Mouse (Mus musculus): ENCODE data around the gene Psmd9. TPM values are rescaled to one million over a fixed set of nuclear protein-coding genes. Genes with fewer than 3 reads are reported as not detected.
"Not testable (repeated sequence)": the region's sequence is repeated elsewhere in the genome, so short reads cannot be mapped to it uniquely, and the experiment has no call there.

The Psmd9 gene
- polyA plus RNA-seq, 1 experiment from 2014 or later, result 92.0 TPM

GRCm38 (mm10) chr5:123192606-123193150, 23.5 kb downstream of the Psmd9 start:
- Histone ChIP-seq H3K4me1 (no peaks in the 10 kb centered on the region), H3K27ac (no peak overlapping the region), H3K27me3 (ENCODE audit: low read depth, poor library complexity, severe bottlenecking) (no peaks in the 10 kb centered on the region), H3K4me3 (no peak overlapping the region), H3K9me3 (replicated peaks) (no peaks in the 10 kb centered on the region), H3K36me3 (no peaks in the 10 kb centered on the region)
- peak; percentile 15 for DNase-seq (ENCODE audit: low spot score)
- WGBS, result 59% methylated on average over 9 of the region's 9 CpGs

DNA sequence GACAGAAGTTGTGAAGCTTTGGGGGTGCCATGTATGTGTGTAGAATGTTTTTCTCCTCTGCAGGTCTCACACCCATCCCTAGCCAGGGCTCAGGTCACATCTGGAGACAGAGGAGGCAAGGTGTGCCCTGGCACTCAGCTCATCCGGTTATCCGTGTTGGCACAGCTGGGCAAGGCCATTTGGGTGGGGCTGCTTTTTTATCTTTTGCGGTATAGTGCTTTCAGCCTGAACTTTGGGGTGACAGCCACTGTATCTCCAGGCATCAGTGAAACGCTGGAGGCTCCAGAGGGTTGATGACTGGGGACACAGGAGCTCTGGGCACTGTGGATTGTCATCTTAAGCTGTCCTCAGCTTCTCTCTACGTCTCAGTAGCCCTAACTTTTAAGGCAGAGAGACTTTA, 24.2 kb downstream of the Psmd9 start:
- H3K4me3 ChIP-seq, result no peak overlapping the region

DNA sequence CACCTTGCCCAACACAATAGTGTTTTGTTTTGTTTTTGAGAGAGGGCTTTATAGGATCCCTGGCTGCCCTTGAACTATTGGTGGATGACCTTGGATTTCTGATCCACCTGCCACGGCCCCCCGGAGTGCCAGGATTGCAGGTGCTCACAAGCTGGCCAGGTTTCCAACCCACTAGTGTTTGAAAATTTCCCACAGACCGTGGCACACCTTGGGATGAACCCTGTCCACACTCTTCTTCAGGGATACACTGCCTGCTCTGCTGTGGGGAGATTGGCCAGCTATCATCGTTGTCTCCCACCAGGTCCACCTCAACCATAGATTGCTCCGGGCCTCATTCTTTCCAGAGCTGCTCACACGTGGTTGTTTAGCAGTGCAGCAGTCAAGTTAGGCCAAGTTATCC, 25.6 kb downstream of the Psmd9 start:
- no peak overlapping the region for H3K27ac ChIP-seq
- no peaks in the 10 kb centered on the region for H3K4me1 ChIP-seq
- 95% methylated on average over 6 of the region's 6 CpGs for WGBS
- no peak overlapping the region for H3K4me3 ChIP-seq
- no peak for DNase-seq (ENCODE audit: low spot score)
- no peaks in the 10 kb centered on the region for H3K36me3 ChIP-seq
- no peaks in the 10 kb centered on the region for H3K9me3 ChIP-seq (replicated peaks)
- H3K27me3 ChIP-seq (ENCODE audit: low read depth, poor library complexity, severe bottlenecking), result no peaks in the 10 kb centered on the region

More for the DNA sequence above, 24.2 kb downstream of the Psmd9 start:
- Histone ChIP-seq H3K36me3 (no peaks in the 10 kb centered on the region), H3K9me3 (replicated peaks) (no peaks in the 10 kb centered on the region), H3K27me3 (ENCODE audit: low read depth, poor library complexity, severe bottlenecking) (no peaks in the 10 kb centered on the region), H3K4me1 (no peaks in the 10 kb centered on the region), H3K27ac (no peak overlapping the region)
- DNase-seq (ENCODE audit: low spot score), result peak; percentile 10
- 83% methylated on average over 5 of the region's 5 CpGs for WGBS

- no peaks in the 10 kb centered on the region for H3K36me3 ChIP-seq
- H3K27ac ChIP-seq, result no peak overlapping the region
- no peak for DNase-seq (ENCODE audit: low spot score)
- H3K9me3 ChIP-seq (replicated peaks), result no peaks in the 10 kb centered on the region
- H3K4me3 ChIP-seq, result no peak overlapping the region
- WGBS, result 90% methylated on average over 16 of the region's 16 CpGs
- H3K27me3 ChIP-seq (ENCODE audit: low read depth, poor library complexity, severe bottlenecking), result no peaks in the 10 kb centered on the region
- no peaks in the 10 kb centered on the region for H3K4me1 ChIP-seq
Measured at GRCm38 (mm10) chr5:123195500-123196000, 26.3 kb downstream of the Psmd9 start.

GRCm38 (mm10) chr5:123196746-123197145, 27.5 kb downstream of the Psmd9 start:
- WGBS, result 79% methylated on average over 4 of the region's 4 CpGs
- Histone ChIP-seq H3K27me3 (ENCODE audit: low read depth, poor library complexity, severe bottlenecking) (no peaks in the 10 kb centered on the region), H3K36me3 (no peaks in the 10 kb centered on the region), H3K9me3 (replicated peaks) (no peaks in the 10 kb centered on the region), H3K27ac (no peak overlapping the region), H3K4me3 (no peak overlapping the region), H3K4me1 (no peaks in the 10 kb centered on the region)
- DNase-seq (ENCODE audit: low spot score), result no peak

DNA sequence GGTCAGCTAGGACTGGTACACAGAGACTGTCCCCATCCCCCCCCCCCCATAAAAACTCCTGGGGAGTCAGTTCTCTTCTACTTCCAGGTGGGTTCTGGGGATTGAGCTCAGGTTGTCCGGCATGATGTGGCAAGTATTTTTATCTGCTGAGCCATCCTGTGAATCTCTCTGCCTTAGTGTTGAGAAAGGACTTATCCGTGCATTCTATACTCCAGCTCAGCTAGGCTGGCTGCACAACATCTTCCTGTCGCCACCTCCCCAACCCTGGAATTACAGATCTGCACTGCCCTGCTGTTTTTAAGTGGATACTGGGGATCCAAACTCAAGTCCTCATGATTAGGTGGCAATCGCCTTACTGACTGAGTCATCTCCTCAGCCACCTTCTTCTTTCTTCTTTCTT, 29.3 kb downstream of the Psmd9 start:
- H3K27me3 ChIP-seq (ENCODE audit: low read depth, poor library complexity, severe bottlenecking), result no peaks in the 10 kb centered on the region
- H3K4me1 ChIP-seq, result no peaks in the 10 kb centered on the region
- H3K27ac ChIP-seq, result no peak overlapping the region
- DNase-seq (ENCODE audit: low spot score), result no peak
- WGBS, result 92% methylated on average over 4 of the region's 4 CpGs
- no peaks in the 10 kb centered on the region for H3K36me3 ChIP-seq
- H3K9me3 ChIP-seq (replicated peaks), result no peaks in the 10 kb centered on the region
- H3K4me3 ChIP-seq, result no peak overlapping the region

DNA sequence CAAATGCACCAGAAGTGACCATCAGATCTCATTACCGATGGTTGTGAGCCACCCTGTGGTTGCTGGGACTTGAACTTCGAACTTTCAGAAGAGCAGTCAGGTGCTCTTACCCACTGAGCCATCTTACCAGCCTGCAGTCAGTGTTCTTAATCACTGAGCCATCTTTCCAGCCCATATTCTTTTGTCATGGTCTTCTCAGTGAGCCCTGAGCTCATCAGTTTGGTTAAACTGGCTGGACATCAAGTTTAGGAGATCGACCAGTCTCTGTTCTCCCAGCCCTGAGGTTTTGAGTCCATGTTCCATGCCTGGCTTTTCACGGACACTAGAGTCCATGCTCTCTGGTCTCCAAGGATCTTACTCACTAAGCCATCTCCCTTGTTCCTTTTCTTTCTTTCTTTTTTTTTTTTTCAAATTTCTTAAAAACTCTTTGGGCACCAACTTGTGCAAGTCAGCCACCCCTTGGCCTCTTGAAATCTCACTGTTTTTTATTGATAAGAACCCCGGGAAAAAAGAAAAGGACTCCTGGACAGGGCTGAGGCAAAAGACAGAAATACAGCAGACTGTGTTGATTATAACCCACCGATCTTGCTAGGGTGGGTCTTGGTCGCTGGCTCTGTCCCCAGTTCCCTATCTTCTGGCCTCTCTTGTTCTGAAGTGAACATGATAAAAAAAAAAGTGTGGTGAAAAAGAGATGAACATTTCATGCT, 31.8 kb downstream of the Psmd9 start:
- not testable (repeated sequence) for H3K9me3 ChIP-seq (replicated peaks); H3K27me3 ChIP-seq (ENCODE audit: low read depth, poor library complexity, severe bottlenecking); H3K4me1 ChIP-seq; H3K4me3 ChIP-seq; H3K27ac ChIP-seq; H3K36me3 ChIP-seq; DNase-seq (ENCODE audit: low spot score)
- 89% methylated on average over 6 of the region's 7 CpGs for WGBS

DNA sequence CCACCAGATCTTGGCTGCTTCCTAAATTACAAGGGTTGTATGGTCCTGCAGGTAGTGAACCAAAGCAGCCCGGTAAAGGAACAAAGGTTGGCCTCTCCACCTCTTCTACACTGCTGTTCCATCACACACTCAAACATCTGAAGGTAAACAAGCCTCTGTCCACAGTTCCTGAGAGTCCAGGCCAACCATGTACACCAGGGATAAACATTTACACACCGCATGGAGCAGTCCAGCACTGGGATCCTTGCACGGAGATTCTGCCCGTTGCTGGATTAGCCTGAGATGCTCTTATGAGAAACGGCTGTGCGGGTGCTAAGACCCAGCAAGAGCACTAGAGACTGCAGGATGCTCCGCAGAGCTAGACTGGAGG, 32.3 kb downstream of the Psmd9 start:
- no peaks in the 10 kb centered on the region for H3K27me3 ChIP-seq (ENCODE audit: low read depth, poor library complexity, severe bottlenecking)
- H3K4me3 ChIP-seq, result no peak overlapping the region
- no peak for DNase-seq (ENCODE audit: low spot score)
- H3K27ac ChIP-seq, result no peak overlapping the region
- 0 out of 2 replicates have a peak, but pooled peaks cover 2% of the 10 kb centered on the region for H3K9me3 ChIP-seq (replicated peaks)
- H3K4me1 ChIP-seq, result no peaks in the 10 kb centered on the region
- WGBS, result 85% methylated on average over 7 of the region's 7 CpGs
- H3K36me3 ChIP-seq, result no peaks in the 10 kb centered on the region

DNA sequence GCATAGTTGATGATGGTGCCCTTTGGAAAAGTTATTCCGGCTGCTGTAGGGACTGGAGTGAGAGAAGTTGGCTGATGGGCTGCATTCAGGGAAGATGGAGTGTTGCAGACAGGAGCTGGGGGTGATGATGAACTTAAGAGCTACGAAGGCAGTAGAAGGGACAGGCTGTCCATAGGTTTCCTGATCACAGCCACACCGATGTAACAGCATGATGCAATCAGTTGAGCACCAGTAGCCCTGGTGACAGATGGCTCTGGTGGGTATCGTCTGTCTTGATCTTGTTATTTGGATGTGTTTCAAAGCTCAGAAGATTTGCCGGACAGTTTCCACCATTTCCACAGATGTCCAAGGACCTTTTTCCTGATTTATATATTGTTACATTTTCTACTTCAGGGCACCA, 32.8 kb downstream of the Psmd9 start:
- Histone ChIP-seq H3K4me3 (no peak overlapping the region), H3K36me3 (no peaks in the 10 kb centered on the region), H3K27ac (no peak overlapping the region), H3K27me3 (ENCODE audit: low read depth, poor library complexity, severe bottlenecking) (no peaks in the 10 kb centered on the region), H3K9me3 (replicated peaks) (0 out of 2 replicates have a peak, but pooled peaks cover 2% of the 10 kb centered on the region), H3K4me1 (no peaks in the 10 kb centered on the region)
- 86% methylated on average over 5 of the region's 5 CpGs for WGBS
- no peak for DNase-seq (ENCODE audit: low spot score)

DNA sequence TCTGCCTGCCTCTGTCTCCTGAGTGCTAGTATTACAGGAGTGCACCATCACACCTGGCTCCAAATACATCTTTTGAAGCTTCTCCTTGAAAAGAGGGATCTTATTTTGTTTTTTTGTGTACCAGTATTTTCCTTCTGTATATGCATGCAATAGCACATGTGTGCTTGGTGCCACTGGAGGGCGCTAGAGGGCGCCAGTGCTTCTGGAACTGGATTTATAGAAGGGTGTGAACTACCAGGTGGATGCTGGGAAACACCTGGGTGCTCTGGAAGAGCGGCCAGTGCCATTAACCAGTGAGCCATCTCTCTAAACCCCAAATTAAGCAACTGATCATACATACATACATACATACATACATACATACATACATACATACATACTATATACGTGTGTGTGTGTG, 33.6 kb downstream of the Psmd9 start:
- not testable (repeated sequence) for H3K36me3 ChIP-seq; H3K27me3 ChIP-seq (ENCODE audit: low read depth, poor library complexity, severe bottlenecking); H3K27ac ChIP-seq; DNase-seq (ENCODE audit: low spot score); H3K4me1 ChIP-seq; H3K4me3 ChIP-seq; H3K9me3 ChIP-seq (replicated peaks)
- WGBS, result 53% methylated on average over 4 of the region's 4 CpGs

DNA sequence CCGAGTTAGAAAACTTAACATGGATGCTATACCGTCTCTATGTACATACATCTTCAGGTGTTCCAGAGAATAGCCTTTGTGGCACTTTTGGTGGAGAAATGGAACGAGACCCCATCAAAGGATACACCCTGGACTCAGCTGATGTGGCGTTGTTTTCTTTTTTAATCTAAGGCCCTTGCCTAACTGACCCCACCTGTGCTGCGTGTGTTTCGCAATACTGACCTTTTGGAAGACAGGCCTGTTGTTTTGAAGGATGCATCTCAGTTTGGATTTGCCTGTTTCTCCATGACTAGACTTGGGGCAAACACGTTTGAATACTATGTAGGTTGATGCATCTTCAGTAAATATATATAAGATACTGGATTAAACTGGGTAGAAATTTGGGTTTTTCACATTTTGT, 34.4 kb downstream of the Psmd9 start:
- H3K36me3 ChIP-seq; H3K27ac ChIP-seq; H3K4me1 ChIP-seq; H3K27me3 ChIP-seq (ENCODE audit: low read depth, poor library complexity, severe bottlenecking); DNase-seq (ENCODE audit: low spot score); H3K9me3 ChIP-seq (replicated peaks); H3K4me3 ChIP-seq: not testable (repeated sequence)
- 85% methylated on average over 7 of the region's 7 CpGs for WGBS

DNA sequence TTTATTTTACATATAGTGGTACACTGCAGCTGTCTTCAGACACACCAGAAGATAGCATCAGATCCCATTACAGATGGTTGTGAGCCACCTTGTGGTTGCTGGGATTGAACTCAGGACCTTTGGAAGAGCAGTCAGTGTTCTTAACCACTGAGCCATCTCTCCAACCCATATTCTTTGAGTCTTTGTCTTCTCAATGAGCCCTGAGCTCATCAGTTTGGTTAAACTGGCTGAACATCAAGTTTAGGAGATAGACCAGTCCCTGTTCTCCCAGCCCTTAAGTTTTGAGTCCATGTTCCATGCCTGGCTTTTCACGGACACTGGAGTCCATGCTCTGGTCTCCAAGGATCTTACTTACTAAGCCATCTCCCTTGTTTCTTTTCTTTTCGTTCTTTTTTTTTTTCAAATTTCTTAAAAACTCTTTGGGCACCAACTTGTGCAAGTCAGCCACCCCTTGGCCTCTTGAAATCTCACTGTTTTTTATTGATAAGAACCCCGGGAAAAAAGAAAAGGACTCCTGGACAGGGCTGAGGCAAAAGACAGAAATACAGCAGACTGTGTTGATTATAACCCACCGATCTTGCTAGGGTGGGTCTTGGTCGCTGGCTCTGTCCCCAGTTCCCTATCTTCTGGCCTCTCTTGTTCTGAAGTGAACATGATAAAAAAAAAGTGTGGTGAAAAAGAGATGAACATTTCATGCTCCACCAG, 53.3 kb downstream of the Psmd9 start:
- not testable (repeated sequence) for H3K27ac ChIP-seq; H3K4me3 ChIP-seq; H3K27me3 ChIP-seq (ENCODE audit: low read depth, poor library complexity, severe bottlenecking); DNase-seq (ENCODE audit: low spot score); H3K9me3 ChIP-seq (replicated peaks); H3K36me3 ChIP-seq; H3K4me1 ChIP-seq
- 70% methylated on average over 5 of the region's 5 CpGs for WGBS

GRCm38 (mm10) chr5:123223051-123223410, 53.8 kb downstream of the Psmd9 start:
- DNase-seq (ENCODE audit: low spot score), result no peak
- no peaks in the 10 kb centered on the region for H3K36me3 ChIP-seq
- no peaks in the 10 kb centered on the region for H3K27me3 ChIP-seq (ENCODE audit: low read depth, poor library complexity, severe bottlenecking)
- H3K4me3 ChIP-seq, result no peak overlapping the region
- no peak overlapping the region for H3K27ac ChIP-seq
- 83% methylated on average over 4 of the region's 4 CpGs for WGBS
- no peaks in the 10 kb centered on the region for H3K9me3 ChIP-seq (replicated peaks)
- H3K4me1 ChIP-seq, result 0 out of 2 replicates have a peak, but pooled peaks cover 4% of the 10 kb centered on the region

All from limb, embryonic 10.5 days (tissue).